Mouse (Mus musculus): ENCODE results near the gene Mapk11. TPM values are rescaled to one million over a fixed set of nuclear protein-coding genes. Genes with fewer than 3 reads are reported as not detected.
A peak's percentile ranks its signal among the peaks of the same experiment; 100 is the strongest.

Mapk11 gene
- polyA plus RNA-seq (2017; shearing (Covaris generic)), result 10 to 100 TPM in 2 of 3 experiments, 1 to 10 TPM in 1; 8.2 to 23.6 (median 21.4) TPM

- ATAC-seq, result peak; percentile 63
Measured at GRCm38 (mm10) chr15:89149271-89150040, at the start of gene Mapk11. Mapk11 (minus strand) TSS chr15:89149628.

GRCm38 (mm10) chr15:89197056-89197455 is 47.6 kb upstream of the Mapk11 start:
- ATAC-seq, result no peak

GRCm38 (mm10) chr15:89196313-89196706 is 46.9 kb upstream of the Mapk11 start, which contains the start of gene Dennd6b:
Dennd6b (minus strand) TSS chr15:89196496.
- ATAC-seq, result peak; percentile 97

- peak; percentile 77 for ATAC-seq
Measured at GRCm38 (mm10) chr15:89195690-89196312, 46.4 kb upstream of the Mapk11 start.

GRCm38 (mm10) chr15:89195261-89195681 is 45.8 kb upstream of the Mapk11 start:
- no peak for ATAC-seq

- ATAC-seq, result no peak
Measured at GRCm38 (mm10) chr15:89184937-89185227, 35.5 kb upstream of the Mapk11 start.

- no peak for ATAC-seq
Measured at GRCm38 (mm10) chr15:89184141-89184936, 34.9 kb upstream of the Mapk11 start.

GRCm38 (mm10) chr15:89182842-89183241 is 33.4 kb upstream of the Mapk11 start:
- no peak for ATAC-seq

- ATAC-seq, result no peak
Measured at GRCm38 (mm10) chr15:89182328-89182741, 32.9 kb upstream of the Mapk11 start.

GRCm38 (mm10) chr15:89181561-89182270 is 32.3 kb upstream of the Mapk11 start:
- ATAC-seq, result no peak

GRCm38 (mm10) chr15:89180571-89181229 is 31.3 kb upstream of the Mapk11 start, which contains the start of gene Plxnb2:
Plxnb2 (minus strand) TSS chr15:89180788.
- peak; percentile 25 for ATAC-seq

- no peak for ATAC-seq
Measured at GRCm38 (mm10) chr15:89180081-89180541, 30.7 kb upstream of the Mapk11 start.

- no peak for ATAC-seq
Measured at GRCm38 (mm10) chr15:89179630-89179964, 30.2 kb upstream of the Mapk11 start.

- no peak for ATAC-seq
Measured at GRCm38 (mm10) chr15:89178954-89179629, 29.7 kb upstream of the Mapk11 start.

GRCm38 (mm10) chr15:89178260-89178860 is 28.9 kb upstream of the Mapk11 start:
- ATAC-seq, result no peak

GRCm38 (mm10) chr15:89177576-89178259 is 28.3 kb upstream of the Mapk11 start:
- no peak for ATAC-seq

GRCm38 (mm10) chr15:89177121-89177520 is 27.7 kb upstream of the Mapk11 start:
- ATAC-seq, result no peak

GRCm38 (mm10) chr15:89175411-89176155 is 26.2 kb upstream of the Mapk11 start:
- no peak for ATAC-seq

- no peak for ATAC-seq
Measured at GRCm38 (mm10) chr15:89174889-89175339, 25.5 kb upstream of the Mapk11 start.

- peak; percentile 20 for ATAC-seq
Measured at GRCm38 (mm10) chr15:89173906-89174214, 24.4 kb upstream of the Mapk11 start.

Measured in inflammation-experienced regulatory T-cells, adult 6 months (primary cell).